Mouse (Mus musculus) heart, adult 2 months (tissue): ENCODE data around the gene Ift81.

Source experiments
- CTCF ChIP-seq: fragments of 200-600 bp; IDR thresholded peaks from 2 replicates; pipeline ENCODE4 v1.8.1; 2022; ENCODE audit warnings: antibody characterized with exemption, mild to moderate bottlenecking, moderate library complexity
- EP300 ChIP-seq: fragments of 200-500 bp; IDR thresholded peaks from 2 replicates; pipeline ENCODE4 v1.6.1; 2011; ENCODE audit warnings: low read depth, low read length, control low read depth; ENCODE audit not compliant: insufficient read depth

DNA sequence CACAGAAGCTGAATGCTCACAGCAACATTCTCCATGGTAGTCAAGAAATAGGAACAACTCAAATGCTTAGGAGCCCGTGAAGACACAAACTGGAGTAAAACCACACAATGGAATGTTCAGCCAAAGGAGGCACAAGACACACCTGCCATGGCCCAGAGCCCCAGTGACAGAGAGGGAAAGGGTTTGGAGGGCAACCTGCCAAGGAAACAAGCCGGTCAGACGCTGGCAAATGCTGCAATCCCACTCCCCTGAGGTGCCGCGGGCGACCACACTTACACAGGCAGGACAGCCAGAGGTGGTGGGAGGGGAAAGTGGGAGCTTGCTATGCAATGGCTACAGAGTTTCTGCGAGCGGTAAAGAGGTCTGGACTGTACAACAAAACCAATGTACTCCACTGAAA is 80.4 kb downstream of the Ift81 start:
- no peak for TF ChIP-seq EP300
- no peak for TF ChIP-seq CTCF
